Mouse (Mus musculus) induced T-regulatory cell, adult 2 months (primary cell): Measurements from ENCODE around the gene Cdk18.
"Not testable (repeated sequence)": the region's sequence is repeated elsewhere in the genome, so short reads cannot be mapped to it uniquely, and the experiment has no call there.

ENCODE experiments used
- DNase-seq: peaks from one replicate; pipeline ENCODE4 v3.0.0-alpha.2; 2012; ENCODE audit warnings: low read depth

Cdk18 gene

GRCm38 (mm10) chr1:132139416-132139864 lies at the start of gene Cdk18:
Gene Cdk18 (minus strand): TSS chr1:132139684.
- DNase-seq: no peak

DNA sequence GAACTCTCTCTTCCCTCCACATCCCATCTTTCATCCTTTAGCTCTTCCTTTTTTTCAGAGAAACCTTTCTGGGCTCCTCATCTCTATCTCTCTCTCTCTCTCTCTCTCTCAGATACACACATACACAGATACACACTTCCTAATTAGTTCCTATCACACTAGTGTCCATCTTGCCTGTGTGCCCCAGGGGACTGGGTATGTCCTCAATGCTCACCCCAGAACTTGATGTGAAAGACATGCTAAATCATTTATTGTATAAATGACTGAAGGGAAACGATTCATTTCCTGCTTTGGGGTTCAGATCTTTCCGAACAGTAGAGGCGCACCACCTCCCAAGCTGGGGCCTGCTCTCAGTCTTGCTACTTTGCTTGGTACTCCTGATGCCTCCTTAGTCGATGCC lies 49.7 kb upstream of the Cdk18 start:
- DNase-seq: no peak

- DNase-seq: no peak
Measured at GRCm38 (mm10) chr1:132188442-132189066, 49.1 kb upstream of the Cdk18 start.

- DNase-seq: no peak
Measured at GRCm38 (mm10) chr1:132186303-132186702, 46.8 kb upstream of the Cdk18 start.

DNA sequence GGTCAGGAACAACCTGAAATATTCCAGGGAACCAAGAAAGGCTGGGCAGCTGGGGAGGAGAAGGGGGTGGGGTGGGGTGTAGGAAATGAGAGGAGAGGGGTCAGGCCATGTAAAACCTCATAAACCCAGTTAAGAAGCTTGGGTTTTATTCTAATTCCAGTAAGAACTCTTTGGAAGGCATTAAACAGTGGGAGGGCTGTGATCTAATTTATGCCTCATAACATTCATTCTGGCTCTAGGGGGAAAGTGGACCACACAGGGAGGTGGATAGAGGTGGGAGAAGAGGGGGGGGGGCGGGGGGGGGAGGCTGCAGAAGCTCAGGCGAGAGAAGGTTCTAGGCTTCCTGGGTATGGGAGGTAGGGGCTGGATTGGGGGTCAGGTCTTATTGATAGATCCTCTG lies 32.1 kb upstream of the Cdk18 start:
- no peak for DNase-seq

- DNase-seq: no peak
Measured at GRCm38 (mm10) chr1:132170698-132171097, 31.2 kb upstream of the Cdk18 start.

DNA sequence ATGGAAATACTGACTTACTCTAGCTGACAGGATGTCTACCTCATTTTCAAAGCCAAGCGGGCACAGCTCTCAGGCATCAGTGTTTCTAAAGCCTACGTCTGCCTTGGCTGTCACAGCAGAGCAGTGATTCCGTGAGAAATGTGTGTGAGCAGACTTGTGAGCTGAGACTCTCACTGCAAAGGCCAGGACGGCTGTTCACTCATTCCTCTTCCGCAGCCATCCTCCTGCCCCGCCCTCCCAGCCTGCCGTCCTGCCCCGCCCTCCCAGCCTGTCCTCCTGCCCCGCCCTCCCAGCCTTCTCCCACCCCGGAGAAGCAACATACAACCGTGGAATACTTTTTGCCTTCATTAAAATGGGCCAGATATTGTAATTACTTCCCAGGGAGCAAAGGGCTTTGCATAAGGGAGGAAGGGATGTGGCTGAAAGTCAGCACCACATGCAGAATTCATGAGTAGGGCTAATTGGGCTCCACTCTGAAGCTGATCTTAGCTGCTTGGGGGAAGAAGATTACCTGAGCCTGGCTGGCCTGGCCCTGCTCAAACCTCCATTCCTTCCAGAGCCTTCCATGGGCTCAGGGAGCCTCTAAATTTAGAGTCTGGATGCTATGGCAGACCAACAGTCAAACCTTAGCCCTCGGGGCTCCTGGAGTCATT lies 28.8 kb upstream of the Cdk18 start:
- peak; percentile 16 for DNase-seq

- peak; percentile 57 for DNase-seq
Measured at GRCm38 (mm10) chr1:132165859-132166258, 26.4 kb upstream of the Cdk18 start.

- DNase-seq: no peak
Measured at GRCm38 (mm10) chr1:132164780-132165518, 25.5 kb upstream of the Cdk18 start.

DNA sequence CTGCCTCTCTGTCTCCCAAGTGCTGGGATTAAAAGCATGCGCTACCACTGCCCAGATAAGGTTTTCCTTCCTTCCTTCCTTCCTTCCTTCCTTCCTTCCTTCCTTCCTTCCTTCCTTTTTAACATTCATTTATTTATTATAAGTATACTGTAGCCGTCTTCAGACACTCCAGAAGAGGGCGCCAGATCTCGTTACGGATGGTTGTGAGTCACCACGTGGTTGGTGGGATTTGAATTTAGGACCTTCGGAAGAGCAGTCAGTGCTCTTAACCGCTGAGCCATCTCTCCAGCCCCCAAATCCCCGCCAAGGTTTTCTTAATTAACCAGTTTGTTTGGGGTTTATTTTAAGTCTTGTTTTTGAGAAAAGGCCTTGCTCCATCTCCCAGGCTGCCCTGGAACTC lies 23.1 kb upstream of the Cdk18 start:
- not testable (repeated sequence) for DNase-seq

- no peak for DNase-seq
Measured at GRCm38 (mm10) chr1:132161211-132161880, 21.9 kb upstream of the Cdk18 start.

DNA sequence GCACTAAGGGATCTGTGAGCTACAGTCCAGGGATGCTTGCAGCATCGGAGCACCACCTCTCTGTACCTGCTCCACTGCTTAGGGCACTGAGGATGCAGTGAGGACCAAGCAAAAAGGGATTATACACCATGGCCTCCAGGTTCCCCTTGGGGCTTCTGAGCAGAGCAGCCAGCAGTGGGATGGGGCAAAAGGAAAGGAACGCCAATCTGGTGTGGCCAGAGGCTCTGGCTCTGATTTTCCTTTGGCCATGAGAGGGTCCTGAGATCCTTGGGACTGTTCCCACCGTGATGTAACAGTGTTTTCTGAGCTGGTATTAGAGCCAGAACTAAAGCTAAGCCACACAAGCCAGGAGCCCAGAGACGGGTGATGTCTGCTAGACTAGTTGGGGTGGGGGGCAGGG lies 20.2 kb upstream of the Cdk18 start:
- DNase-seq: no peak

- DNase-seq: no peak
Measured at GRCm38 (mm10) chr1:132158741-132159140, 19.3 kb upstream of the Cdk18 start.

- DNase-seq: no peak
Measured at GRCm38 (mm10) chr1:132157808-132158207, 18.3 kb upstream of the Cdk18 start.

GRCm38 (mm10) chr1:132157016-132157781 lies 17.7 kb upstream of the Cdk18 start:
- peak; percentile 78 for DNase-seq

DNA sequence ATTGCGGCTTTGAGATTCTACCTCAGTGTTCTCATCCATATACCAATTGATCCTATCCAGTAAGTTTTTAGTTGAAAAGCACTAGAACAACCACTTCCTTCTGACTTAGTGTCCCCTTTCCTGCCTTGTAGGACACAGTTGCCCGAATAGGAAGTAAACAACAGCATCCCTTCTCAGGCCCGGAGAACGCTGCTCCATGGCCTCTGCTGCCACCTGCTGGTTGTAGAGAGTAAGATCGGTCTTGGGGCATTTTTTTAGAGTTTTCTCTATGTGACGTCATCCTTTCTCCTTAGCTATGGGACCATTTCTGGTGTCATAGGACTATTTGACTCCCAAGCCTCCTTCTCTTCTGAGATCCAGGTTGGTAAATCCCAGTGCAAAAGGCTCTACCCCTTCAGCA lies 16.3 kb upstream of the Cdk18 start:
- peak; percentile 91 for DNase-seq

- no peak for DNase-seq
Measured at GRCm38 (mm10) chr1:132153691-132154090, 14.2 kb upstream of the Cdk18 start.

- no peak for DNase-seq
Measured at GRCm38 (mm10) chr1:132153086-132153690, 13.7 kb upstream of the Cdk18 start.

DNA sequence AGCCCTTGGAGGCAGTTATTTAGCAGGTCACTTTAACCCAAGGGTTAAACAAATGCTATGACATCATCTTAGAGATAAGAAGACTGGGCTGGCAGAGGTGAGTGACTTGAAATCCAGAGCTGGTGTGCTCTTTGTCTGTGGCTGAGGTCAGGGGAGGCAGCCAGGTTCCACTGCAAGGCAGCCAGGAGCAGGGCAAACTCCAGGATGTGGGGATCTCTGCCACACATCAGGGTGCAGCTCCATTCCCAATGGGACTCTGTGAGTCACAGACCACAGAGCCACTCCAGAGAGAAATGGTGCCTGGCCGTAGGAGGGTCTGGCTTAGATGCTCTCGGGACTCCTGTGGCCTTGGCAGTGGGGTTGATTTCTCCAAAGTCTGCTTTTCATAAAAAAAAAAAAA lies 12.4 kb upstream of the Cdk18 start:
- DNase-seq: no peak

GRCm38 (mm10) chr1:132150817-132151601 lies 11.5 kb upstream of the Cdk18 start:
- no peak for DNase-seq

DNA sequence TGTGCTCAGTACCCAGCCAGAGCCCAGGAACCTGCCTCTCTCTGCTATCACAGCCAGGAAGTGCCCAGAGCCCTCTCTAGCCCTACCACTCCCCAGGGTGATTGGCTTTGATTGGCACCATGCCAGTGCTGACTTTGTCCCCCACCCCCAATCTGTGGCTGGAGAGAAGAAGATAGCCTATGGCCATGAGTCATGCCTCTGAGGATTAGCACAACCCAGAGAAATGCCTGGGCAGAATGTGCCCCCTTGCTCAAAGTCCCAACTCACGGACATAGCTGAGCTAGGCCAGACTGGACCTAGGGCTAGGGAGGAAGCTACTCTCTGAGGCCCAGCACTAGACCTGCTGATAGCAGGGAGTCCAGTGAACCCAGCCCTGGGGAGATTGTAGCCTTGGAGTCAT lies 10.7 kb upstream of the Cdk18 start:
- no peak for DNase-seq
